Mouse (Mus musculus): ENCODE results near the gene Scp2. TPM values are rescaled to one million over a fixed set of nuclear protein-coding genes. Genes with fewer than 3 reads are reported as not detected.
"Not testable (repeated sequence)": the region's sequence is repeated elsewhere in the genome, so short reads cannot be mapped to it uniquely, and the experiment has no call there.

The Scp2 gene
- total and polyA plus RNA-seq, 3 experiments: 235 to 357 (median 303) TPM

GRCm38 (mm10) chr4:108163291-108163690 lies 18.5 kb upstream of the Scp2 start:
- Histone ChIP-seq H3K79me2 (replicated peaks; ENCODE audit: control insufficient read depth, insufficient read depth, low read length) (no peaks in the 10 kb centered on the region), H3K27me3 (ENCODE audit: control insufficient read depth, insufficient read depth, low read length) (no peaks in the 10 kb centered on the region; the same call in 1 of the 2 replicates), H3K9ac (ENCODE audit: low read depth, low read length) (no peak overlapping the region), H3K27ac (no peak overlapping the region), H3K4me1 (ENCODE audit: control insufficient read depth, insufficient read depth, low read length) (no peaks in the 10 kb centered on the region), H3K36me3 (ENCODE audit: control insufficient read depth, insufficient read depth, low read length) (no peaks in the 10 kb centered on the region), H3K4me3 (no peak overlapping the region)
- no peak for TF ChIP-seq CTCF (IDR thresholded peaks at IDR 0.05)
- DNase-seq: no peak
- 80% methylated on average over 3 of the region's 3 CpGs for WGBS
- intact Hi-C loops (cut with DNase I): no loop called here

- H3K9ac ChIP-seq (ENCODE audit: low read depth, low read length): no peak overlapping the region
- intact Hi-C loops (cut with DNase I): no loop called here
- no peak for DNase-seq
- H3K27me3 ChIP-seq (ENCODE audit: control insufficient read depth, insufficient read depth, low read length): no peaks in the 10 kb centered on the region; the same call in 1 of the 2 replicates
- no peak overlapping the region for H3K4me3 ChIP-seq
- no peaks in the 10 kb centered on the region for H3K79me2 ChIP-seq (replicated peaks; ENCODE audit: control insufficient read depth, insufficient read depth, low read length)
- 86% methylated on average over 8 of the region's 8 CpGs for WGBS
- no peaks in the 10 kb centered on the region for H3K4me1 ChIP-seq (ENCODE audit: control insufficient read depth, insufficient read depth, low read length)
- no peak for TF ChIP-seq EP300 (IDR thresholded peaks at IDR 0.05; ENCODE audit: insufficient read depth, low read depth, low read length)
- no peak for TF ChIP-seq CTCF (IDR thresholded peaks at IDR 0.05)
- no peak for TF ChIP-seq POLR2A (IDR thresholded peaks at IDR 0.05; ENCODE audit: insufficient read depth, low read depth, low read length)
- no peaks in the 10 kb centered on the region for H3K36me3 ChIP-seq (ENCODE audit: control insufficient read depth, insufficient read depth, low read length)
- no peak overlapping the region for H3K27ac ChIP-seq
Measured at GRCm38 (mm10) chr4:108161936-108162335, 17.1 kb upstream of the Scp2 start.

- WGBS: 90% methylated on average over 1 of the region's 1 CpGs
- DNase-seq; H3K27me3 ChIP-seq (ENCODE audit: control insufficient read depth, insufficient read depth, low read length); H3K27ac ChIP-seq; H3K4me3 ChIP-seq; intact Hi-C loops (cut with DNase I); H3K9ac ChIP-seq (ENCODE audit: low read depth, low read length); H3K36me3 ChIP-seq (ENCODE audit: control insufficient read depth, insufficient read depth, low read length); H3K79me2 ChIP-seq (replicated peaks; ENCODE audit: control insufficient read depth, insufficient read depth, low read length); H3K4me1 ChIP-seq (ENCODE audit: control insufficient read depth, insufficient read depth, low read length): not testable (repeated sequence)
Measured at GRCm38 (mm10) chr4:108155141-108155540, 10.3 kb upstream of the Scp2 start.

- H3K36me3 ChIP-seq (ENCODE audit: control insufficient read depth, insufficient read depth, low read length); intact Hi-C loops (cut with DNase I); H3K27me3 ChIP-seq (ENCODE audit: control insufficient read depth, insufficient read depth, low read length); H3K9ac ChIP-seq (ENCODE audit: low read depth, low read length); H3K4me1 ChIP-seq (ENCODE audit: control insufficient read depth, insufficient read depth, low read length); H3K79me2 ChIP-seq (replicated peaks; ENCODE audit: control insufficient read depth, insufficient read depth, low read length); H3K27ac ChIP-seq; DNase-seq; H3K4me3 ChIP-seq: not testable (repeated sequence)
- WGBS: 50% methylated on average over 3 of the region's 3 CpGs
Measured at GRCm38 (mm10) chr4:108145554-108145953, 756 bp upstream of the Scp2 start.

GRCm38 (mm10) chr4:108143778-108144177 lies 1.0 kb downstream of the Scp2 start:
- no peaks in the 10 kb centered on the region for H3K27me3 ChIP-seq (ENCODE audit: control insufficient read depth, insufficient read depth, low read length)
- no peaks in the 10 kb centered on the region for H3K4me1 ChIP-seq (ENCODE audit: control insufficient read depth, insufficient read depth, low read length)
- no peaks in the 10 kb centered on the region for H3K36me3 ChIP-seq (ENCODE audit: control insufficient read depth, insufficient read depth, low read length)
- no peak overlapping the region for H3K4me3 ChIP-seq
- intact Hi-C loops (cut with DNase I): no loop called here
- no peak for DNase-seq
- H3K27ac ChIP-seq: no peak overlapping the region
- no peak overlapping the region for H3K9ac ChIP-seq (ENCODE audit: low read depth, low read length)
- no peak for TF ChIP-seq POLR2A (IDR thresholded peaks at IDR 0.05; ENCODE audit: insufficient read depth, low read depth, low read length)
- no peak for TF ChIP-seq EP300 (IDR thresholded peaks at IDR 0.05; ENCODE audit: insufficient read depth, low read depth, low read length)
- TF ChIP-seq CTCF (IDR thresholded peaks at IDR 0.05): no peak
- H3K79me2 ChIP-seq (replicated peaks; ENCODE audit: control insufficient read depth, insufficient read depth, low read length): no peaks in the 10 kb centered on the region

GRCm38 (mm10) chr4:108143178-108143577 lies 1.6 kb downstream of the Scp2 start:
- H3K27me3 ChIP-seq (ENCODE audit: control insufficient read depth, insufficient read depth, low read length); DNase-seq; H3K4me3 ChIP-seq; H3K27ac ChIP-seq; H3K36me3 ChIP-seq (ENCODE audit: control insufficient read depth, insufficient read depth, low read length); intact Hi-C loops (cut with DNase I); H3K79me2 ChIP-seq (replicated peaks; ENCODE audit: control insufficient read depth, insufficient read depth, low read length); H3K4me1 ChIP-seq (ENCODE audit: control insufficient read depth, insufficient read depth, low read length); H3K9ac ChIP-seq (ENCODE audit: low read depth, low read length): not testable (repeated sequence)
- TF ChIP-seq CTCF (IDR thresholded peaks at IDR 0.05): peak; percentile 42
- 81% methylated on average over 2 of the region's 2 CpGs for WGBS

- H3K79me2 ChIP-seq (replicated peaks; ENCODE audit: control insufficient read depth, insufficient read depth, low read length): no peaks in the 10 kb centered on the region
- no peak overlapping the region for H3K27ac ChIP-seq
- no peak overlapping the region for H3K9ac ChIP-seq (ENCODE audit: low read depth, low read length)
- no peaks in the 10 kb centered on the region for H3K36me3 ChIP-seq (ENCODE audit: control insufficient read depth, insufficient read depth, low read length)
- TF ChIP-seq CTCF (IDR thresholded peaks at IDR 0.05): no peak
- TF ChIP-seq EP300 (IDR thresholded peaks at IDR 0.05; ENCODE audit: insufficient read depth, low read depth, low read length): no peak
- TF ChIP-seq POLR2A (IDR thresholded peaks at IDR 0.05; ENCODE audit: insufficient read depth, low read depth, low read length): no peak
- no peaks in the 10 kb centered on the region for H3K27me3 ChIP-seq (ENCODE audit: control insufficient read depth, insufficient read depth, low read length)
- H3K4me1 ChIP-seq (ENCODE audit: control insufficient read depth, insufficient read depth, low read length): no peaks in the 10 kb centered on the region
- no peak overlapping the region for H3K4me3 ChIP-seq
- intact Hi-C loops (cut with DNase I): no loop called here
- WGBS: 84% methylated on average over 5 of the region's 5 CpGs
- DNase-seq: no peak
Measured at GRCm38 (mm10) chr4:108136938-108137337, 7.9 kb downstream of the Scp2 start.

Data from heart, adult 2 months (tissue).